Mouse (Mus musculus) gastrocnemius, postnatal 10 days (tissue): Measurements from ENCODE around the gene Pick1. TPM values are rescaled to one million over a fixed set of nuclear protein-coding genes. Genes with fewer than 3 reads are reported as not detected.

Source experiments
- DNase-seq: peaks from one replicate; pipeline ENCODE4 v3.0.0; 2021; ENCODE audit warnings: mixed read lengths
- long read RNA-seq, 2 experiments: library from polyadenylated mRNA; stranded (forward); transcript quantifications; one replicate each; pipeline ENCODE4 v2.0.0; 2021
- total RNA-seq, 2 experiments: library from RNA; stranded (reverse); gene quantifications; 2 replicates each; pipeline ENCODE4 v1.2.3; 2021

Gene Pick1
- 10 to 100 TPM; 21.4 to 24.8 TPM for total RNA-seq
- long read RNA-seq, experiment 1, transcript Pick1-201 (13 exons, 1,977 nt), result major isoform, 13 of 22 reads
- long read RNA-seq, experiment 1, partial matches to known transcripts, result 3 of 22 reads
- long read RNA-seq, experiment 1, other reads (novel, unspliced or antisense), result 4 of 22 reads
- long read RNA-seq, experiment 2, transcript Pick1-201 (13 exons, 1,977 nt), result major isoform, 15 of 19 reads
- long read RNA-seq, experiment 2, partial matches to known transcripts, result 2 of 19 reads
- long read RNA-seq, experiment 2, other reads (novel, unspliced or antisense), result 1 of 19 reads

DNA sequence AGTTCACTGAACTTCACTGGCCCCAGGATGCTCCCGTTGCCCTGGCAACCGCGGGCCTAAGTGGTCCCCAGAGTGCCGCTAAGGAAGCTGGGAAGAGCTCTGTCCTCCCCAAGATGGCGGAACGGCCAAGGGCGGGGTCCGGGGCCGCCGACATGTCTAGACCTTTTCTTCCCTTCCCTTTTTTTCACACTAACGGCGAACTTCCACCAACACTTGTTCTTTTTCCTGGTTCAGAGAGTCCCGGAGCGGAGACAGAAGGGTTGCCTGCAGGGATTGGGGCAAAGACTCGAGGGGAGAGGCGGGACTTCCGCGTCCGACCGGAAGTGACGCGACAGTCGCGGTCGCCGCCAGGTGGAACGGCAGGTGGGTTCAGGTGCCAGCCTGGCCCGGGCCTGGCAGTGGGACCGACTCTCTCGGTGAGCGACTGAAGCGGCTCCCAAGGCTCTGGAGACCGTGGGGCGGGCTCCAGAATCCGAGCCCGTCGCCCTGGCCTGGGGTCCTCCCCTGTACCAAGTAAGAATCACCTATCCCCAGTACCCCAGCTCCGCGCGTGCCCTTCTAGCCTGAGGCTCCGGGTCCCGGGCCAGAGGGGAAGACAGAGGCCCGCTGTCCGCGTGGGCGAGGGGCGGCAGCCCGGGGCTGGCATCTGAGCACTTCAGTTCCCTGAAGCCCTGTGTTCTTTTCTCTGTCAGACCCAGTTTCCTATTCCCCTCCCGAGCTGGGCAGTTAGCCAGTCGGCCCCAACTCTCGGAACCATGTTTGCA, at the start of gene Pick1, which contains the start of gene Gm49486:
Gene Pick1 (plus strand): TSS at position 116 of the 764 bp plus-strand sequence.
Gene Gm49486 (plus strand): TSS at position 334 of the 764 bp plus-strand sequence.
- DNase-seq, result peak; percentile 90

DNA sequence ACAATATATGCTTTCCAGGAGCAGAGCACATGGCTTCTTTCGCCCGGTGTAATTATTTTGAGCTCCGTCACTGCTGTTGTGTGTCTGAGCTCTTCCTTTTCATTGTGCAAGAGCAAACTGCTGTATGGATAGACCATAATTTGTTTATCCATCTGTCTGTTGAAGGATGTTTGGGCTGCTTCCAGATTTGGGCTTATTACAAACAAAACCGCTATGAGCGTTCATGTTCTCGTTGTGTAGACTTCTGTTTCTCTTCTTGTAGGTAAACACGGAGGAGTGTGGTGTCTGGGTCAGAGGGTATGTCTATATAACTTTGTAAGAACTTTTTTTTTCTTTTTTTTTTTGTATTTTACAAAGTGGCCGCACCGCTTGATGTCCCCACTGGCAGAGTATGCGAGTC, 43.8 kb upstream of the Pick1 start:
- no peak for DNase-seq

DNA sequence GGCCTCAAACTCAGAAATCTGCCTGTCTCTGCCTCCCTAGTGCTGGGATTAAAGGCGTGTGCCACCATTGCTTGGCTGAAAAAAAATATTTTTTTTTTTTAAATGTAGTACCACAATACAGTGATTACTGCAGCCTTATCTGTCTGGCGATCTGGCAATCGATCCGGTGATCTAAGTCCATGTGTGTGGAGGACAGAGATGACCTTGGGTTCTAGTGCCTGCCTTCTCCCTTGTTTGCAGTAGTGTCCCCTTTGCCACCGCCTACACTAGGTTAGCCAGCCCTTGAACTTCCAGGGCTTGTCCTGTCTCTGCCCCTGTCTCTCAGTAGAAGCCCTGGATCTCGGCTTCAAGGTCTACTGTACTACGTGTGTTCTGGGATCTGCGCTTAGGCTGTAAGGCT, 41.2 kb upstream of the Pick1 start:
- DNase-seq, result no peak

DNA sequence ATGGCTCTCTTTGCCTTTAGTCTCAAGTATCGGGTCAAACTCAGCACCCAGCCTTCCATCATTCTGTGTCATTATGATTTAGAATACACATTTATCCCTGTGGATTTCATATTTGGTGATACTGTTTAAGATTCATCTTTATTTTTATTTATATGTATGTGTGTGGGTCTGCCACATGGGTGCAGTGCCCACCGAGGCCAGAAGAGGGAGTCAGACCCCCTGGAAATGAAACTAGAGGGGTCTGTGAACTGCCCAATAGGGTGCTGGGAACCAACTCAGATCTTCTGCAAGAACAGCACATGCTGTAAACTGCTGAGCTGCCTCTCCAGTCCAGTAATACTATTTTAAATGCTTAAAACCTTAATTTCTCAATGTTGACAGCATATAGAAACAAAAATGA, 37.5 kb upstream of the Pick1 start:
- no peak for DNase-seq

DNA sequence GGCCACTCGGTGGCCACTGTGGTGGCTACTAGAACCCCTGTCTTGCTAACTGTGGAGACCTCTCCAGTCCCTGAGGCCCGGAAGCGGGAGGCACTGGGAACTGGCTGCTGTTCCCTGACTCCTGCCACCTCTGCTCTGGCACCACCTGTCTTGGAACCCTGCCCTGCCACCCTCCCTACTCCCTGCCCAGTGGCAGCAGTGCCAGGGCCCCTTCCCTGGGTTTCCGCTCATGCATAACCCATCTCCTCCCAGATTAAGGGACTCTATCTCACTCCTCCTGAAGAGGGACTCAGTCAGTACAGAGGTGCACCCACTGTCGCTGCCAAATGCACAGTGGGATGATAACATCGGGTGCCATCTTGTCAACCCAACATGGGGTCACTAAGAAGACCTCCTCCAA, 36.5 kb upstream of the Pick1 start:
- DNase-seq, result peak; percentile 32

DNA sequence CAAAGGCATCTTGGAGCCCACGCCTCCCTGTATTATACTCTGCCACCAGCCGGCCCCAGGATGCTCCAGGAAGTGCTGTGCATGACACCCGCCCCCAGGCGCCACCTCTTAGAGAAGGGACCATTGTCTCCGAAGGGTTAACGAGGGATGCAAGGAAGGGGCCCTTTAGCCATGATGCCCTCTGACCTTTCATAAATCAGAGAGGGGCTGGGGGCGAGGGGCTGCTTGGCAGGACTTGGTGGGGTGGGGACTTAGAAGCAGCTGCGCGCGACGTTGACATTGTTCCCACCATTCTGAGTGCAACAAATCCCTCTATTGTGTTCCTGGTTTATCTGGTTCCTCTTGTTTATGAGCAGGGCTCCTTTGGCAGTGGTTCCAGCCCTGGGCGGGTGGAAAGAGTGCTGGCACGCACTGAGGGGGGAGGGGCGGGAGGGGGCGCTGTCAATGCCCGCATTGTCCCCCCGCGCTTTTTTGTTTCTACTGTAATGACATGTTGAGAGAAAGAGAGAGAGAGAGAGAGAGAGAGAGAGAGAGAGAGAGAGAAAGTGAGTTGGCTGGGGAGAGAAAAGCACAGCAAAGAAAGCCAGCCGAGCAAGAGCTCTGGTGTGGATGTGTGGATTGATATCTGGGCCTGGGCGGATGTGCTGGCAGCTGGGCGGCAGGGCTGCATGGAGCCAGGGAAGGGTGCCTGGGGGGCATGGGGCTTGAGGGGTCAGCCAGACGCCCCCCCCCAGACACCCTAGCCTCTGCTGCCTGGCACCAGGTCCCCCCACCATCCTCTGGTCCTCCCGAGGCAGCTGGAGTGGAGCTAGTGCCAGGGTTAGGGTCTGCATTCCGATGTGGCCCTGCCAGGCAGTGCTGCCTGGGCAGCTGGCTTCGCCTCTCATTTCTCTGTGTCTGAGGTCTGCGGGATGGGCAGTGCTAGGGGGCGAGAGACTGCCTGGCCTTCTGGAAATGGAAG, 35.8 kb upstream of the Pick1 start:
- peak; percentile 48 for DNase-seq

DNA sequence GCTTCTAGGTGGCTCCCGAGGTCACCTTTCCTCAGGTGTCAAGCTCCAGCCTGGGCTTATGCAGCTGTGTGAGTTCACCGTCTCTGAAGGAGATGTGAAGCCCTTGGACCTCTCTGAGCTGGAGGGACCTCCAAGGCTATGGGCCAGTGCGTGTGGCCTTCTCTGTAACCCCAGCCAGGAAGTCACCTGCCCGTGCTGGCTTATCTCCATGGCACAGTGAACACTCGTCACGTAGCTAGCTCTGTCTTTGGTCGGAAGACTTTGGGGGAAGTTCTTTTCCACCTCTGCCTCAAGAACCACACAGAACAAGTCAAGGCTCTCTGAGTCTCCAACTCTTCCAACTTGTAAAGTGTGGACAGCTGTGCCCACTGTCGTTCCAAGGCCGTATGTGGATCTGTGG, 34.9 kb upstream of the Pick1 start:
- DNase-seq, result no peak

DNA sequence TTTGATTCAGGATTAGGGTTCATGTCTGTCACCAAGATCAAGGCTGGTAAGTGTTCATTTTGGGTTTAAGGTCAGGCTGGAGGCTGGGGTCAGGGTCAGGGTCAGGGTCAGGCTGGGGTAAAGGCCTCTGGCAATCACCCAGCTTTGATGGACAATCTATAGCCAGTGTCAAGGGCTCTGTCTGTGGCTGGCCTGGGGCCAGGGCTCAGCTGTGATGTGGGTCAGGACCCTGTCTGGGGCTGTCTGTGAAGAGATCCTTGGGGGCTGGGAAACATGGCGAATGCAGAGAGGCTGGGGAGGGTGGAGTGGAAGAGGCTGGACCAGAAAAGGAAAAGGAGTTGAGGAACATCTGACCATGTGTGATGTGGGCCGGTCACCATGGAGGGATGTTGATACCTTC, 34.0 kb upstream of the Pick1 start:
- no peak for DNase-seq

DNA sequence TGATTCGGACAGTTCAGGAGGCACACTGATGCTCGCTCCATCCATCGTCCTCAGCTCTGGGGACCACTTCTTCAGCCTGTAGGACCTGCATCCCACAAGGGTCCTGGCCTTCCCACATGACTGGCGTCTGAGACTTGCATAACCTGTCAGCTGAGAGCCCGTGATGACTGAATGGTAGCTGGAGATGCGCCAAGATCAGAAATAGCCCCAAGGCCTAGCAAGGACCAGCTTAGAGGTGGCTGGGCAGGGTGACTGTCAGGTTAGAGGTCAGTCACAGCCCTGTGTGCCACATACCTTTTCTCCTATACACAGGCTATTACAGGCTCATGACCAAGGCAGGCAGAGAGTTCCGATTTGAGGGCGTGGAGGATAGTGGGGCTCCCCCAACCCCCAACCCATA, 33.5 kb upstream of the Pick1 start:
- DNase-seq, result no peak

DNA sequence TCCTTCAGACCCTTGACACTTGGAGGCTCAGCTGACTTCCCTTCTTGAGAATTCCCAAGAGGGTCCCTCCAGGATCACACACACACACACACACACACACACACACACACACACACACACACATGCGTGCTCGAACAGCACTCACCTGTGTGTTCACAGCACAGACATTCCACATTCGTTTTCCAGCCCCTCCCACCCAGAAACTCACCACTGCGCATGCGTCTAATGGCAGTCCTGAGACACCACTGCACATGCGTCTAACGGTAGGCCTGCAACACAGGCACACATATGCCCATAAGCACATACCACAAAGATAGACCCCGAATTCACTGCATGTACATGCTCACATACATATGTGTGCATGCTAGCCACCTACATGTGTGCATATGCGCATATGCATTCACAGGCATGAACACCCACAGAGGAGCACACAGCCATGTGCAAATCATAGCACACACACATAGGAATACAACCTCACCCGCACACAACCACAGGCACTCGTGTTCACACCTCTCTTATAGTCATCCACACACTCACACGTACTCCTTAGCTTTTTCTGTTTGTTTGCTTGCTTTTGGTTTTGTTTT, 29.5 kb upstream of the Pick1 start:
- DNase-seq, result no peak

DNA sequence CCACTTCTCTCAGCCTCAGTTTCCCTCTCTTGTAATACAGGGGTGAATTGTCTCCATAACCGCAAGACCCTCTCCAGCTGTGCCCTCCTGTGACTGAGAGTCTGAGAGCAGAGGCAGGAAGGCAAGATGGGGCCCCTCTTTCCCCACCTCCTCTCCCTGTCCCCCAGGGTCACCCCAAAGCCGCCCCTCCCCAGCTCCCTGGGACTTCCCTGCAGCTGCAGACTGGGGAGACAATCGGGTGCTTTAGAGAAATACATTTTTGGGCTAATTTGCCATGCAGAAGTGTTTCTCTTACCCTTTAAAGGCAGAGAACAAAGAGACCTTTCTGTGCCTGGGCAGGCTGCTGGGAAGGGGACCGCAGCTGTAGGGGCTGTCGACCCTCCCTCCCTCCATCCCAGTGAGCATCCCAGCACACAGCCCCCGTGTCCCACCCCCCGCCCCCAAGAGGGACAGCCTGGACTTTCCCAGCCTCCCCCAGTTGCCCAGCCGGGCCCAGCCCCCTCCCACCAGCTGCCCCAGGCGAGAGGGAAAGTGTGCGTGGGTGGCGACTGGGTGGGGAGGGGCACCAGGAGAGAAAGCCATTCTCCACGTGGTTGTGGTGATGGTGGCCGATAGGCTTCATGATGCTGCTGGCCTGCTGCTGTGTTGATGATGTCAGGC, 27.4 kb upstream of the Pick1 start:
- DNase-seq, result no peak

DNA sequence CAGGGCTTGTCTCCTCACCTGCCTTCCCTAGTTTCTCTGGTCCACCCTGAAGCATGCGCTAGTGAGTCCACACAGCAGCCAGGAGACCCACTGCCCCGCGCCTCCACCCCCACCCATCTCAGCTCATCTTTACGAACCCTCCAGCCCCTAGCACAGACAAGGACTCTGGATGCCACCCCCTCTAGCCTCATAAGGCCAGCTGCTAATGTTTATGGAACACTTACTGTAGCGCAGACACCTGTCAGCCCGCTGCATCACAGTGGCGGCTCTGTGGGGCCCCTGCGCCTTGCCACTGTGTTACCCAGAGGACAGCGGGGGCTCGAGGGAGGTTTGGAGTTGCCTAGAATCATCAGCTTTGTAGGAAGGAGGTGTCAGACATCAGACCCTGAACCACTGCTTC, 26.4 kb upstream of the Pick1 start:
- DNase-seq, result no peak

DNA sequence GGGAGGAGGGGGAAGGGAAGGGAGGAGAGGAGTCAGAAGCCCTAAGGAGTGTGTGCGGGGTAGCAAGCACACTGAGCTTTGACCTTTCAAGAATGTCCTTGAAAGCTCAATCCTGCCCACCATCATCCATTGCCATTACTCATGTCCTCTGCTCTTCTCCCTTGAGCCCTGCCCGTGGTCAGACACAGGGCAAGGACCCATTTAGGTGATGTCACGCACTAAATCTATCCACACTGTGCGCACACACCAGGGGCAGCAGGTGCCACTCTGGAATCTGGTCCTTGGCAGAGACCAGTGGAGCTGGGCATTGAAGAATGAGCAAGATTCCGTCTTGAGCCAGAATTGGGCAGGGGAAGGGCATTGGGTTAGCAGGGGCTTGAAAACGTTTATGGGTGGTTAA, 20.8 kb upstream of the Pick1 start:
- no peak for DNase-seq

DNA sequence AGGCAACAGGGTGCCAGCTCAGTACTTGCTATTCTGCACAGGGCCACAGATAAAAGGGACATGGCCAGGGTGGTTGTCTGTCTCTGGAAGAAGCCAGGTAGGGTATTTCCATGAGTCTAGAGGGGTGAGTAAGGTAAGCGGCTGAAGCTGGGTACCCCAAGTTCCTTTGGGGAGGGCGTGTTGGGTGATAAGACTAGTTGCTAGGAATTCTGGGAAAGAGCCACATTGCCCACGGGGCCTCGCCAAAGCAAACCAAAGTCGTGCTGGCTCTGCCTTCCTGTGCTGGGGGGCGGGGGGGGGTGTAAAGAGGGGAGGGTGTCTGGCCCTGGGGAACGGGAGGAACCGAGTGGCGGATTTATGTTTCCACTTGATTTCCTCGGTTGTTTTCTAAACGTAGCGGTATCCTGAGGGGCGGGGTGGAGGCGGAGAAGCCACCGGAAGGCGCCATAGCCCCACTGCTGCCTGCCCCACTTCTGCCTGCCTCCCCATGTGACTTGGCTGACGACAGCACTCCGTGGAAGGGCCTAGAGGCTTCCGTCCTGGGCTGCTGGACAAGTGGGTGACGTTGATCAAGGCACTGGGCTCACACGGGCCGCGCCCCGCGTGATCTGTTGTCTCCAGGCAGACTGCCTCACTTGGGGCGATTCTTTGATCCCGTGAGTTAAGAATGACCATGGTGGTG, 20.1 kb upstream of the Pick1 start:
- DNase-seq, result no peak

DNA sequence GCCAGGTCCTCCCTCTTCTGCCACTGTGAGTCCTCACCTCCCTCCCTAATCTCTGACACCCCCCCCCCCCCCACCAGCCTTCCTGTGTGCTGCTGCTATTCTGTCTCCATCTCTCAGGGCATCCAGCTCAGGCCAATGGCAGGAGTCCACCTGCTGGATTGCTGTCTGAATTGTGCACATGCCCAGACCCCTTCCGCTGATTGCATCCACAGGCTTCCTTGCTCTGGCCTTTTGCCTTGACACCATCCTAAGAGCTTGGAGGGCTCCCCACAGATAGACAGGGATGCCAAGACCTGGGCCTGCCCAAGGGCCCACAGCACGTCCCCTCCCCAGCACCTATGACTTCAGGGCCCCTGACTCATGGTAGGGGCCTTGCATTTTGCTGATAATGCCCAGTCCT, 18.6 kb upstream of the Pick1 start:
- peak; percentile 38 for DNase-seq

DNA sequence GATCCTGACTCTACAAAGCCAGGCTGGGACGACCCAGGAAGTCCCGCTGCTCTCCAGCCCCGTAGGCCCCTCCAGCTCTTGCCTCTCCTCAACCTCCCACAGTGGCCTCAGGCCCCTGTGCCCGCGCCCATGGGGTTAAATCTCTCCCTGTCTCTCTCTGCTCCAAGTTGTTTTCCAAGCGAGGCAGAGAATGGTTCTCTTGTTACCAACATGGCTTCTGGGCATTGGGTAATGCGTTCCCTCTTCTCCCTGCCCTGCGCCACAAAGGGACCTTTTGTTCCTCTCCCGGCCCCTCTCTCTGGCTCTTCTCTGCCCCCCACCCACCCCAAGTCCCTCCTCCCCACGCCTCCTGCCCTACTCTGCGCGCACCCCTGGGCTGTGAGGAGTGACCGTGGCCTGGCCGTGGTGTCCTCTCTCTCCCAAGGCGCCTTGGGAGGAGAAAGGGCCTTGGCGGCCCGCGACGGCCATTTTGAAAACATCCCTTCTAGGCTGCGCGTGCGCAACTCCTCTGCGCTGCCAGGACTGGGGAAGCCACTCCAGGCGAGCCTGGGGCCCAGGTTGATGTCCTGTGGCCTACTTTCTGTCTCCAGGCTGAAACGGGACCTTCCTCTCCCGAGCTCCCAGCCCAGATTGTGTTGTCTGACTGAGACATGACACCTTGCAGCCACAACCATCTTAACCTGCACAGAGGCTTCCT, 16.1 kb upstream of the Pick1 start:
- no peak for DNase-seq

DNA sequence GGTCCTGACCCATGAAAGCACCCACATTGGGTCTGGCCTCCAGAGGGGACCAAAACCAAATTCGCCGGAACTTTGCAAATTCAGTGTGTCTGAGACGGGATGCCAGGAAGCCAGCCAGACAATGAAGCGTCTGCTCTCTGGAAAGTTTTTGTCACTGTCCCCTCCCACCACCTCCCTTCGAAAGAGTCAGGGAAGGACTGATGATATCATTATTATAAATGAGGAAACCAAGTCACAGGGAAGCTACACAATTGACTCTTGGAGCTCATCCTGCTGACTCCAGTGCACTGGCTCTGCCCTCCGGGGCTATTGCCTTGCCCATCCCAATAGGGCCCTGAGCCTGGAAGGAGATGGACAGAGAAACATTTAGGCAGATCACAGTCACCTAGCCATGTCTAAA, 15.4 kb upstream of the Pick1 start:
- DNase-seq, result no peak

DNA sequence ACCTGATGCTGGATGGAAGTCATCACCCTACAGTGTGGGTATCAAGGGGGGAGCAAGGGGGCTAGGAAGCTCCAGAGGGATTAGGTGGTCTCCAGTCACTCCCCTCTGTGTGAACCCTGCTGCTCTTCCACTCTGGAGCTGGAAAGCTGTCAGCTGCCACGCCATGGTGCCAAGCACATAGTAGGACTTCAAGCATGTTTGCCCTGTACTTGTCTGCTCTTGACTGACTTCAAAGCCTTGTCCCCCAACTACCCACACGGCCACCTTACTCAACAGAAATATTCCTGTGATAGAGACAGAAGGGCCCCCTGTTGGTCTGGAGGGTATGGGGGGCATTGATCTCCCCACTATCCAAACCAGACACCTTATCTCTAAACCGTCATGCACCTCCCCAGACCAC, 12.8 kb upstream of the Pick1 start:
- no peak for DNase-seq

DNA sequence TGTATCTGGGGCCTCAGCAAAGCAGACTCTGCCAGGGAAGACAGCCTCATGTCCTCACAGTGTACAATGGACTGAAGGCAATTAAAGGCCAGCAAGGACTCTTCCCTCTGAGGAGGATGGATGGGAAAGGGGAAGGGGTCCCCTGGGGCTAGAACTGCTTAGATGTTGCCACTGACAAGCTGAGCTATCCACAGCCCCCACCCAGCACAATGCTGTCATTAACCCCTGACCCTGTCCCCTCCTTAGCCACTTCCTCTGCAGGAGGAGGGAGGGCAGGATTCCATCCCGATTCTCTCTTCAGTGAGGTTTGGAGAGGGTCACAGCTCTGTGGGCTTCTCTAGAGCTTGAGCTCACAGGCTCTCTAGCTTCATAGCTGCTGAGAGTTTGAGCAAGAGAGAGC, 9.4 kb upstream of the Pick1 start:
- no peak for DNase-seq

DNA sequence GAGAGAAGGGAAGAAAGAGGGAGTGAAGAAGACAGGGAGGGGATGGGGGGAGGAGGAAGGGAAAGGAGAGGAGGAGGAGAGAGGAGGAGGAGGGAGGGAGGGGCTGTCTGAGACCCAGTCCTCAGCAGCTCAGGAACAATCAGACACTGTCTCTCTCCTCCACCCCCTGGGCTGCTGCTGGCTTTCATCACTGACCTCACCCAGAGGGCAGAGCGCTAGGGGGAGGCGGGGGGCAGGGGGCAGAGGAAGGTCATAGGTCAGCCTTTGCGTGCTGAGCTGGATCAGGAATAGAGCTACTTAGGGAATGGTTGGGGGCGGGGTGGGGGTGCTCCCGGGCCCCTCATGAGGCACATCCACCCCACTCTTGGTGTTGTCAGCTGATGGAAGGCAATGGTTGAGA, 5.3 kb upstream of the Pick1 start:
- no peak for DNase-seq

DNA sequence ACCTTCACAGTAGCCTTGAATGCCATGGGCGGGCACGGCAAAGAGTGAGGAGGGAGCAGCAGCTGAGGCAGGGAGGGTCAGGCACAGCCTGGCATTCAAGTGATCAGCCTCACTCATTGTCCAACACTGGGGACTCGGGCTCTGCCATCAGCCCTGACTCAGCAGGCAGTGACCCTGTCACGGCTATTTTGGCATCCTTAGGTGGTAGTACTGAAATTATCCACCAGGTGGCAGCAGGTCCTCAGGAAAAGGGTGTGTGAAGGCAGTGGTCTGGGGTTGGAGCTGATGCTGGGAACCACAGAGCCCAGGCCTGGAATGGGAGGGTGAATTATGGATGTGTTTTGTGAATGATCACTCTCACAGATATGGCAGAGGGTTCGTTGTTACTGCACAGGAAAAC, 4.3 kb upstream of the Pick1 start:
- peak; percentile 84 for DNase-seq
